12 mouse cellular contexts compared by ENCODE assay signal in the genomic region with DNA sequence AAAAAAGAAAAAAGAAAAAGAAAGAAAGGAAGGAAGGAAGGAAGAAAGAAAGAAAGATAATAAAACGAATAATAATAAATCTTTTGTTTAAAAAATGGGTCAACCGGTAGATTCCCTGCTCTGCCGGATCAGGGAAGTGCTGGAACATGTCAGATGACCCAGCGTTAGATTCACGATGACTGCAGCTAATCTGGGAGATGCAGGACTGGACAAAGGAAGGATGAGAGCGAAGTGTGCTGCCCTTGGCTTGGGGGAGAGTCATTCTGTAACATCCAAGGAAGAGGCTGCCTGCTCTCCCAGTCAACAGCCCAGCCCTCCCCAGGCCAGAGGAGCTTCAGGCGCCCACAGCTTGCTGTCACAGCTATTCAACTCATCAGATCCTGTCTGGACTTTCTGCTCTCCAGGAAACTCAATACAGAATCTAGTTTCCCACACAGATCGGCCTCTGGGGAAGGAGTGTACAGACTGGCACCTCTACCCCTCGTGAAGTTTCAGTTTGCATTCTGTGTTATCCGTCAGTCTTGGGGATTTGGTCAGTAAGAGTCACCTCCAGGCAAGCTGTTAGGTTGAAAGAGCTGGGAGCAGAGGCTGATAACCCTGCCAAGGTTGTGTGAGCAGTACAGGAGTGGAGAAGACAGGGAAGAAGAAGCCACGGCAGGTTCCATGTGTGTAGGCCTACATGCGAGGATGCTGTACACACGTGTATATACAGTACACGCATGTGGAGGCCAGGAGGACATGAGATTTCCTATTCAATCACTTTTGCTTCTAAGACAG. TPM values are rescaled to one million over a fixed set of nuclear protein-coding genes. Genes with fewer than 3 reads are reported as not detected.
DNase-seq lines count a peak whose midpoint lies in the region; ATAC-seq and TF ChIP-seq lines count a peak whose summit lies in the region.
"Had no signal": no experiment of that assay in that cellular context is flagged by ENCODE, and none has a peak within 500 bp of the region (broad histone marks: within the 10 kb centered on the region; RNA-seq: fewer than 3 reads in every experiment).

No protein-coding gene starts in this region.

- H3K9me3 ChIP-seq in heart, embryonic 10.5 days: no peaks in the 10 kb centered on the region
- no peaks in the 10 kb centered on the region for H3K9me3 ChIP-seq in embryonic facial prominence, embryonic 10.5 days
- H3K9me3 ChIP-seq in stomach, embryonic 16.5 days (replicated peaks; ENCODE audit: control insufficient read depth, low read length): no peaks in the 10 kb centered on the region
- H3K9me3 ChIP-seq: embryonic facial prominence, embryonic 15.5 days; forebrain, embryonic 12.5 days; hindbrain, embryonic 10.5 days had no signal

- no peak for ATAC-seq in stomach, embryonic 16.5 days (ENCODE audit: insufficient read depth, low FRiP score)
- no peak for ATAC-seq in megakaryocyte progenitor cell, adult 5-6 weeks (replicated peaks; ENCODE audit: poor library complexity)
- ATAC-seq: midbrain, embryonic 16.5 days had no signal

- H3K36me3 ChIP-seq in heart, embryonic 10.5 days: no peaks in the 10 kb centered on the region
- H3K36me3 ChIP-seq in liver, adult 2 months (ENCODE audit: control insufficient read depth, insufficient read depth, low read length): no peaks in the 10 kb centered on the region
- no peaks in the 10 kb centered on the region for H3K36me3 ChIP-seq in embryonic facial prominence, embryonic 10.5 days (replicated peaks)
- H3K36me3 ChIP-seq in stomach, embryonic 16.5 days (ENCODE audit: control insufficient read depth, insufficient read depth, low read length): no peaks in the 10 kb centered on the region
- H3K36me3 ChIP-seq: embryonic facial prominence, embryonic 15.5 days; forebrain, embryonic 12.5 days; hindbrain, embryonic 10.5 days had no signal

- peaks cover 75% of the 10 kb centered on the region for H3K4me1 ChIP-seq in heart, embryonic 10.5 days
- H3K4me1 ChIP-seq in liver, adult 2 months (ENCODE audit: control insufficient read depth, insufficient read depth, low read length): peaks cover 20% of the 10 kb centered on the region
- H3K4me1 ChIP-seq in embryonic facial prominence, embryonic 10.5 days: peaks cover 38% of the 10 kb centered on the region
- H3K4me1 ChIP-seq in stomach, embryonic 16.5 days (ENCODE audit: control insufficient read depth, insufficient read depth, low read length): peaks cover 44% of the 10 kb centered on the region

- H3K4me2 ChIP-seq in stomach, embryonic 16.5 days (ENCODE audit: low read depth, low read length): no peak overlapping the region
- H3K4me2 ChIP-seq: embryonic facial prominence, embryonic 15.5 days; forebrain, embryonic 12.5 days had no signal

- peaks cover 19% of the 10 kb centered on the region for H3K79me2 ChIP-seq in liver, adult 2 months (ENCODE audit: control insufficient read depth, insufficient read depth, low read length)

- DNase-seq in heart, embryonic 10.5 days (ENCODE audit: low spot score): no peak
- no peak for DNase-seq in heart, adult 8-10 months (ENCODE audit: low spot score)
- DNase-seq in liver, adult 2 months (ENCODE audit: extremely low read depth, low read depth, low spot score): no peak
- DNase-seq in liver: no peak
- no peak for DNase-seq in embryonic facial prominence, embryonic 10.5 days (ENCODE audit: low spot score)
- DNase-seq: kidney, adult 2 months had no signal

- no peak overlapping the region for H3K4me3 ChIP-seq in heart, embryonic 10.5 days
- H3K4me3 ChIP-seq in liver, adult 2 months (ENCODE audit: insufficient read depth, low read depth, low read length): no peak overlapping the region
- H3K4me3 ChIP-seq in embryonic facial prominence, embryonic 10.5 days: no peak overlapping the region
- H3K4me3 ChIP-seq in stomach, embryonic 16.5 days (replicated peaks; ENCODE audit: low read length): no peak overlapping the region
- H3K4me3 ChIP-seq: embryonic facial prominence, embryonic 15.5 days; forebrain, embryonic 12.5 days; hindbrain, embryonic 10.5 days had no signal

- peak overlapping the region; percentile 82 for H3K27ac ChIP-seq in heart, embryonic 10.5 days
- H3K27ac ChIP-seq in liver, adult 2 months (replicated peaks; ENCODE audit: insufficient read depth, low read depth, low read length): no peak overlapping the region
- H3K27ac ChIP-seq in embryonic facial prominence, embryonic 10.5 days (replicated peaks): peak overlapping the region; percentile 48
- peak overlapping the region; percentile 41; the same call in 1 of the 2 replicates for H3K27ac ChIP-seq in stomach, embryonic 16.5 days (ENCODE audit: low read length)
- H3K27ac ChIP-seq: forebrain, embryonic 12.5 days had no signal

- no peak for TF ChIP-seq CTCF in liver, adult 2 months (IDR thresholded peaks at IDR 0.05; ENCODE audit: low read depth, low read length)

- H3K9ac ChIP-seq in liver, adult 2 months (ENCODE audit: low read depth, low read length): 0 out of 2 replicates have a peak overlapping the region, but pooled peaks have one; percentile 2
- H3K9ac ChIP-seq in stomach, embryonic 16.5 days (ENCODE audit: low read length): no peak overlapping the region
- H3K9ac ChIP-seq: embryonic facial prominence, embryonic 15.5 days; forebrain, embryonic 12.5 days had no signal

- H3K27me3 ChIP-seq in heart, embryonic 10.5 days (ENCODE audit: insufficient read depth, poor library complexity, severe bottlenecking): no peaks in the 10 kb centered on the region
- no peaks in the 10 kb centered on the region for H3K27me3 ChIP-seq in liver, adult 2 months (ENCODE audit: control insufficient read depth, insufficient read depth, low read length)
- no peaks in the 10 kb centered on the region for H3K27me3 ChIP-seq in embryonic facial prominence, embryonic 10.5 days (replicated peaks; ENCODE audit: low read depth, poor library complexity, severe bottlenecking)
- no peaks in the 10 kb centered on the region for H3K27me3 ChIP-seq in stomach, embryonic 16.5 days (ENCODE audit: control insufficient read depth, insufficient read depth, low read length)
- H3K27me3 ChIP-seq: embryonic facial prominence, embryonic 15.5 days; forebrain, embryonic 12.5 days had no signal

- TF ChIP-seq POLR2A in liver, adult 2 months (IDR thresholded peaks at IDR 0.05; ENCODE audit: extremely low read depth, insufficient read depth, low read length): no peak

- 69% methylated on average over 14 of the region's 14 CpGs for WGBS in heart, embryonic 10.5 days
- 83% methylated on average over 14 of the region's 14 CpGs for WGBS in liver, adult 2 months
- 87% methylated on average over 14 of the region's 14 CpGs for WGBS in embryonic facial prominence, embryonic 10.5 days
- 71% methylated on average over 14 of the region's 14 CpGs for WGBS in stomach, embryonic 16.5 days

RNA-seq across cellular contexts. Expression of a gene that starts 11.9 kb away (rescaled TPM):
- polyA plus RNA-seq in heart, embryonic 10.5 days (2016; fragmentation: Nextera tagmentation; extraction: Ambion mirVana): 17.7 and 21.6 TPM in 2 replicates
- 10 to 100 TPM; 47.2 to 63.1 (median 52.7) TPM for total RNA-seq in heart, adult 8-10 months (2022)
- 5.2 and 7.4 TPM in 2 replicates for total RNA-seq in liver, adult 2 months (2014; rRNA removed)
- 5.9 and 8.6 TPM in 2 replicates for polyA plus RNA-seq in liver, adult 2 months (2012; rRNA removed)
- polyA plus RNA-seq in embryonic facial prominence, embryonic 10.5 days (2016; fragmentation: Nextera tagmentation; extraction: Ambion mirVana): 15.7 and 17.0 TPM in 2 replicates
- polyA plus RNA-seq in stomach, embryonic 16.5 days (2015; fragmentation: Nextera tagmentation; extraction: Ambion mirVana): 34.6 and 36.8 TPM in 2 replicates
- 30.7 and 44.8 TPM in 2 replicates for total RNA-seq in megakaryocyte progenitor cell, adult 5-6 weeks (2015)
- 20.9 and 44.7 TPM in 2 replicates for total RNA-seq in megakaryocyte progenitor cell, adult 5-6 weeks (2017)

RNA-seq across cellular contexts. Expression of a gene that starts 22.2 kb away (rescaled TPM):
- polyA plus RNA-seq in heart, embryonic 10.5 days (2016; fragmentation: Nextera tagmentation; extraction: Ambion mirVana): 35.9 and 37.4 TPM in 2 replicates
- total RNA-seq in heart, adult 8-10 months (2022): 10 to 100 TPM; 27.1 to 34.5 (median 29.8) TPM
- total RNA-seq in liver, adult 2 months (2014; rRNA removed): 10.0 and 11.4 TPM in 2 replicates
- 6.8 and 8.3 TPM in 2 replicates for polyA plus RNA-seq in liver, adult 2 months (2012; rRNA removed)
- 28.7 and 32.4 TPM in 2 replicates for polyA plus RNA-seq in embryonic facial prominence, embryonic 10.5 days (2016; fragmentation: Nextera tagmentation; extraction: Ambion mirVana)
- 34.8 and 39.3 TPM in 2 replicates for polyA plus RNA-seq in stomach, embryonic 16.5 days (2015; fragmentation: Nextera tagmentation; extraction: Ambion mirVana)
- total RNA-seq in megakaryocyte progenitor cell, adult 5-6 weeks (2015): 9.9 and 12.1 TPM in 2 replicates
- 13.6 and 15.2 TPM in 2 replicates for total RNA-seq in megakaryocyte progenitor cell, adult 5-6 weeks (2017)
